Mouse (Mus musculus): ENCODE results near the gene L3mbtl1.

The L3mbtl1 gene

GRCm38 (mm10) chr2:162939562-162939961 is 3.7 kb upstream of the L3mbtl1 start:
- in situ Hi-C loops (cut with MboI, MseI): no loop called here

GRCm38 (mm10) chr2:162943931-162944330 is 659 bp downstream of the L3mbtl1 start:
- in situ Hi-C loops (cut with MboI, MseI): no loop called here

GRCm38 (mm10) chr2:162946964-162947363 is 3.7 kb downstream of the L3mbtl1 start:
- in situ Hi-C loops (cut with MboI, MseI): no loop called here

DNA sequence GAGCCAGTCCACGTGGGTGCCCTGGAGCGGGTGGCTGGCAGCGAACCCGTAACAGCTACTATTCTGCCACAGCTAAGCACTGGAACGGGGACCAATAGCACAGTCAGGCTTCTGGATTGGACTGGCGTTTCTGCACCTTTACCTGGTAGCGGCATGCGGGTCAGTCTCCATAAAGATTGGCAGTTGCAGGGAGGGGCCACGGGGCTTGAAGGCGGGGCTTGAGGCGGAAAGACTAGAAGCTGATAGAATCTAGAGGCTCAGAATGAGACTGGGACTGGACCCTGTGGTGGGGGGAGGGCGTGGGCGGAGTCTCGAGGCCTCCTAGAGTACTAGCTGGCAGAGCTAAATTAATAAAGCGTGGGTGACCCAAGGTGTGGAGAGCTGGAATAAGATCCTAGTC is 4.5 kb downstream of the L3mbtl1 start:
- in situ Hi-C loops (cut with MboI, MseI): no loop called here

GRCm38 (mm10) chr2:162948221-162948620 is 4.9 kb downstream of the L3mbtl1 start:
- in situ Hi-C loops (cut with MboI, MseI): no loop called here

- in situ Hi-C loops (cut with MboI, MseI): no loop called here
These were observed 7.5 kb downstream of the L3mbtl1 start for GRCm38 (mm10) chr2:162950776-162951175.

- in situ Hi-C loops (cut with MboI, MseI): no loop called here
These were observed 13.6 kb downstream of the L3mbtl1 start for GRCm38 (mm10) chr2:162956843-162957242.

DNA sequence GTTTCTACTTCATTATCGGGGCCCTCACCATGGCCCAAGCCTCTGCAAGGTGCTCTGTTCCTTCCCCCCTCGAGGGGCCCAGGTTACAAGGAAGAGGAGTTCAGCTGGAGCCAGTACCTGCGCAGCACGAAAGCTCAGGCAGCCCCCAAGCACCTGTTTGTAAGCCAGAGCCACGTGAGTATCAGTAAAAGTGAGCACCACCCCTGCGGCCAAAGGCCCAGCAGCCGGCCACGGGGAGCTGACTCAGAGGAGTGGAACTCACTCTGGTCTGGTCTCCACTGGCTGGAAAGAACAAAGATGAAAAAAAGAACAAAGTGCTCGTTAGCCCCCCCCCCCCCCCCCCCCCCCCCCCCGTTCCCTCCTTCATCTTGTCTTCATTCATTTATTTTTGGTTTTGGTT is 18.0 kb downstream of the L3mbtl1 start:
- in situ Hi-C loops (cut with MboI, MseI): no loop called here

DNA sequence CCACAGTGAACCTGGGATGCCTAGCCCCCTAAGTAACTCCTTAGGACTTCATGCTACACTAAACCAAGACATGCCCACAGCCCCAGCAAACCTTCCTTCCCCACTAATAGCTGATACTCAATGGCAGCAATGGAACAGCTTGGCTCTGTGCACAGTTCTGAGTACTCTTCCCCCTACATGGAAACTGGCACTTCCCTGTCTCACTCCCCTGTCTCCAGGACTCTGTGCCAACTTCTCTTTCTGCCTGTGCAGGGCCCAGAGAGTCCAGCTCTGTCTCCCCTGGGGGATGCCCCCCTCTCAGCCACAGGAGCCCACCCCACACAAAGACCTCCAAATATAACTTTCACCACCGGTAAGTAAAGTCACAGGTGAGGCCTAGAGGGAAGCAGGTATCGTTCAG is 23.5 kb downstream of the L3mbtl1 start:
- in situ Hi-C loops (cut with MboI, MseI): no loop called here

DNA sequence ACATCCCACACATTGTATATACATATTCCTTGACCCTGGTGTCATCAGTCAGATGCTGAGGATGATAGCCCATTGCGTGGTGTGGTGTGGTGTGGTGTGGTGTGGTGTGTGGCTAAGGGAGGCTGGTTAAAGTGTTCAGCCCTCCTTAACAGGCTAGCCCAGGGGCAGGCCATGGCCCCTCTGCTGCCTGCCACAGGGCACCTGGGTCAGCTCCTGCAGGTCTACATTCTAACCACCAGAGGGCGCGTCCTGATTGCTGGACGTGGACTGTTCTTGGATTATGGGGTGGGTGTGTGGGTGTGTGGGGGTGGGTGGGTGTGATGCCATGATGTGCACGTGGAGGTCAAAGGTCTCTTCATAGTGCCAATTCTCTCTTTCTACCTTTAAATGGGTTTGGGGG is 25.1 kb downstream of the L3mbtl1 start:
- in situ Hi-C loops (cut with MboI, MseI): no loop called here

DNA sequence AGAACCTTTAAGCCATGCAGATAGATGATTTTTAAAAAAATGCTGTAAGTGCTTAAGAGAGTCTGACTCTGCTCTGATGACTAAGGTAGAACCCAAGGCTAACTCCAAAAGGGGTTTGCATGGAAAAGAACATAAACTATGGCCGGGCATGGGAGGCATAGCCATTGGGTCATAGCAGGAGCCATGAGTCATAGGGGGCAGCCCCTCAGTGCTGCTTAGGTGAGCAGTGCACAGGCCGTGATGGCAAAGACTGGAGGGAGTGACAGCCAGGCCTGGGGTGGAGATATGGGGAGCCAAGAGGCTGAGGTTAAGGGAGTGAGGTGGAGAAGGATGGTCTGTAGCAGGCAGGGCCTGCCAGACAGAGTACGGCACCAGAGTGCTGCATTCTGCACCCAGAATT is 25.8 kb downstream of the L3mbtl1 start:
- in situ Hi-C loops (cut with MboI, MseI): no loop called here

DNA sequence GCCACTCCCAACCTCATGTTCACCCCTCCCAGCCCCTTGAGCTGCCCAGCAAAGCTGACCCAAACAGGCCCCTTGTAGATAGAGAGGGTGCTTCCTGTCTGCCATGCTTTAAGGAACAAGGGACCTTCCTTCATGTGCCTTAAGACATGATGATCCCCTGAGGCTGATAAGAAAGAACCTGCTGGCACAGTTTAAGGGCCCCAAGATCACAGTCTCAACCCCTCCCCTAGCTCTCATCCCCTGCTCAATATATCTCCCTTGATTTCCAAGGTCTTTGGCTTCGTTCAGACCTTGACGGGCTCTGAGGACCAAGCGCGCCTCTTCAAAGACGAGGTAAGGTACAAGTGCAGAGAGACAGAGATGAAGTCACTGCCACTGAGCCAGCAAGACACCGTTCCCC is 27.6 kb downstream of the L3mbtl1 start:
- in situ Hi-C loops (cut with MboI, MseI): no loop called here

- in situ Hi-C loops (cut with MboI, MseI): no loop called here
These were observed 29.5 kb downstream of the L3mbtl1 start for GRCm38 (mm10) chr2:162972752-162973151.

DNA sequence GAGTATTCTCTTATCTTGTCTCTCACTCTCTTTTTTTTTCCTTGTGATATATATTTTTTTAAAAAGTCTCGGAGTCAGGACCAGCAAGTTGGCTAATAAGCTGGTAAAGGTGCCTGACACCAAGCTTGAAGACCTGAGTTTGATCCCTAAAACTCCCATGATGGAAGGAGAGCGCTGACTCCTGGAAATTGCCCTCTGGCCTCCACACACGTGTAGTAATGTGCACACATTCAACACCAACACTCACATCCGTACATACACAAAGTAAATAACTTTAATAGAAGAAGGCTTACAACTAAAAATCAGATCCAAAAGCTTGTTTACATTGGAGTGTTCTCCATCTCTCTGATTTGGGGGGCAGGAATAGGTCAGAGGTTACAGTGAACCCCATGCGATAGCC is 29.9 kb downstream of the L3mbtl1 start:
- in situ Hi-C loops (cut with MboI, MseI): no loop called here

- in situ Hi-C loops (cut with MboI, MseI): no loop called here
These were observed 30.4 kb downstream of the L3mbtl1 start for GRCm38 (mm10) chr2:162973637-162974036.

GRCm38 (mm10) chr2:162975157-162975775 is 32.0 kb downstream of the L3mbtl1 start:
- in situ Hi-C loops (cut with MboI, MseI): no loop called here

- in situ Hi-C loops (cut with MboI, MseI): no loop called here
These were observed 32.7 kb downstream of the L3mbtl1 start for GRCm38 (mm10) chr2:162976001-162976400.

- in situ Hi-C loops (cut with MboI, MseI): no loop called here
These were observed 41.1 kb downstream of the L3mbtl1 start for GRCm38 (mm10) chr2:162984381-162984780.

DNA sequence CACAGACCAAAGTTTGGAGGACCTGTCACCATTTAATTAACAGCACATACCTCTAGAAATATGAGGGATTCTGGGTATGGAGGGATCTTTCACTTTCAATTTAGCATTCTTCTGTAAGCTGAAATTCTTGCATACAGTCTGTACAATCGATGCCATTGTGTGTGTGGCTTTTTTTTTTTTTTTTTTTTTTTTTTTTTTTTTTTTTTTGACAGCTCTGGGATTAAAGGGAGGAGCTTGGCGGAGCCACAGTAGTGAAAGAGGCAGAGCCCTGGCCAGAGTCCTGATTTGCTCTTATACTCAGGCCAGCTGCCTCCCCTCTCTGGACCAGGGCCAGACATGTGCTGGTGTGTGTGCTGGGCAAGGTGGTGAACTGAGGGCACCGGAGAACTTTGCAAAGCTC is 42.7 kb downstream of the L3mbtl1 start:
- in situ Hi-C loops (cut with MboI, MseI): no loop called here

- in situ Hi-C loops (cut with MboI, MseI): no loop called here
These were observed 43.5 kb downstream of the L3mbtl1 start for GRCm38 (mm10) chr2:162986764-162987163.

GRCm38 (mm10) chr2:162987218-162987617 is 43.9 kb downstream of the L3mbtl1 start, which contains the start of gene Sgk2:
Gene Sgk2, plus strand, starts transcription at chr2:162987330.
- in situ Hi-C loops (cut with MboI, MseI): no loop called here

GRCm38 (mm10) chr2:162988235-162988634 is 45.0 kb downstream of the L3mbtl1 start:
- in situ Hi-C loops (cut with MboI, MseI): no loop called here

- in situ Hi-C loops (cut with MboI, MseI): no loop called here
These were observed 48.3 kb downstream of the L3mbtl1 start for GRCm38 (mm10) chr2:162991394-162992083.

- in situ Hi-C loops (cut with MboI, MseI): no loop called here
These were observed 48.8 kb downstream of the L3mbtl1 start for GRCm38 (mm10) chr2:162992084-162992437.

Measured in regulatory T cell (primary cell).